Mouse (Mus musculus): ENCODE results near the gene Actbl2. TPM values are rescaled to one million over a fixed set of nuclear protein-coding genes. Genes with fewer than 3 reads are reported as not detected.

Gene Actbl2
- total RNA-seq (2018; cell fraction: chromatin; rRNA removed), result not detected
- total RNA-seq (2018; cell fraction: cytosol; rRNA removed), result not detected
- not detected for total RNA-seq (2018; cell fraction: nucleus; rRNA removed)
- not detected in 3 replicates for polyA plus RNA-seq (2018)

DNA sequence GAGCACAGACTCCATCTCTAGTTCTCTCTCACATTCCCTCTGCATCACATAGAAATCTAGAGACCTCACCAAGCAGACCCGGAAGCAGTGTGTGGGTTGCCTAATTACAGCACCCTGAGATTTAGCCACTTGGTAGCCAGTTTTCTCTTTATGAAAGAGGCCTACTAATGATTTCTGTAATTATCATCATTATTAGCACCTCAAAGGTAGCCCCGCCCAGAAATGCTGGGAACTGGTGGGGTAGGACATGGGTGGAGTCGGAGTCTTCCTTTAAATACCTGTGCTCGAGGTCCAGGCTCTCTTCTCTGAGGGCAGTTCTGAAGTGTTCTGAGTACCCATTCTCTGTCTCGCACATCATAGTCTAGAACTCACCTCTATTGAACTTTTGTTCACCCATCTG, at the start of gene Actbl2:
TSS of gene Actbl2 (plus strand) at position 301 of the 400 bp plus-strand sequence.
- H3K27ac ChIP-seq, result no peak within 1 kb of the TSS
- WGBS (ENCODE audit: missing documents), result 94% methylated on average over 5 of the region's 5 CpGs
- H3K36me3 ChIP-seq (ENCODE audit: inconsistent target), result no peaks in the 10 kb centered on the region
- H3K4me3 ChIP-seq (ENCODE audit: inconsistent target), result no peak within 1 kb of the TSS
- H3K79me2 ChIP-seq (ENCODE audit: inconsistent target), result no peaks in the 10 kb centered on the region

DNA sequence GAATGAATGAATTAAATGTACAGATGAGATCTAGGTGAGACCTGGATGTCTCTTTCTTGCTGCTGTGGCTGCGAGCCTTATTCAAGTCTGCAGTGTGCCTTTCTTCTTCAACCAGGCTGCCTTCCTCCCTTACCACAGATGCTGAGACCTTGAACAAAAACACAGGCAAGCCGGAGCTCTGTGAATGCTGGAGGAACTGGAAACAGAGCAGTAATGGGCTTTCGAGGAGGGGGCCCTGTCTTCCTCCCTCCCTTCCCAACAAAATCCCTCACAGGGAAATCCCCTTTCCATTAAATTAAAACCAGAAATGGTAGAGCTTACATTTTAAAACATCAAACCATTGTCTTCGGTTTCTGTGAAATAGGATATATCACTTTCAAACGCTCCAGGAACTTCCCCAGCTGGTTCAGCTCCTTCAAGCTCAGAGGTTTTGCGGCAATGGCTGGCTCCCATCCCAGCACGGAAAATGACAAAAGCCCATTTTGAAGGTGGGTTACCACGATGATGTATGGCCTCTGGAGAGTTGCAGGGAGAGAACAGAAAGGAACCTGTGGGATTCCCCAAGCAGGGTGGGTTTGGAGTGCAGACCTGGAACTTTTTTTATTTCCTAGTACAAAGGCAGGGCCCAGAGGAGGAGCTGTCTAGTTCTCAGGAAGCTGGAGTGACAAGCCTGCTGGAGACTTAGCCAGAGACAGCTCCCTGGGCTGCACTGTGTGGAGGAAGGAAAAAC, 44.0 kb upstream of the Actbl2 start:
- no peaks in the 10 kb centered on the region for H3K36me3 ChIP-seq (ENCODE audit: inconsistent target)
- no peak overlapping the region for H3K4me3 ChIP-seq (ENCODE audit: inconsistent target)
- no peaks in the 10 kb centered on the region for H3K79me2 ChIP-seq (ENCODE audit: inconsistent target)
- 28% methylated on average over 8 of the region's 8 CpGs for WGBS (ENCODE audit: missing documents)
- no peak overlapping the region for H3K27ac ChIP-seq

DNA sequence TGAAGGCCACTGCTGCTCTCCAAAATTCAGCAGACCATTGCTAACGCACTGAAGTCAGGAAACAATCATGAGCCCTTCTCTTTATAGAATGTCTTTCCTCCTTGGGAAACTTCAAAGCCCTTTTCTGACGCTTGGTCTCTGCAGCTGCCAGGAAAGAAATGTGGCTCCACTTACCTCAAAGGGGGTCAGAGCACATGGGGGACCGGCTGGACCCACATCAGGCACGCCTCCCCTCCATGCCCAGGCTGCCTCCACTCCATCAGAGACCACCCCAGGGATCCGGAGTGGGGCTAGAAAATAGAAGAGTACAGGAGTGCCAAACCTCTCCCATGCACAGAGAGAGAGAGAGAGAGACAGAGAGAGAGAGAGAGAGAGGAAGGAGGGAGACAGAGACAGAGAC, 26.0 kb upstream of the Actbl2 start:
- H3K36me3 ChIP-seq (ENCODE audit: inconsistent target), result no peaks in the 10 kb centered on the region
- WGBS (ENCODE audit: missing documents), result 80% methylated on average over 5 of the region's 5 CpGs
- no peaks in the 10 kb centered on the region for H3K79me2 ChIP-seq (ENCODE audit: inconsistent target)
- H3K27ac ChIP-seq, result no peak overlapping the region
- no peak overlapping the region for H3K4me3 ChIP-seq (ENCODE audit: inconsistent target)

DNA sequence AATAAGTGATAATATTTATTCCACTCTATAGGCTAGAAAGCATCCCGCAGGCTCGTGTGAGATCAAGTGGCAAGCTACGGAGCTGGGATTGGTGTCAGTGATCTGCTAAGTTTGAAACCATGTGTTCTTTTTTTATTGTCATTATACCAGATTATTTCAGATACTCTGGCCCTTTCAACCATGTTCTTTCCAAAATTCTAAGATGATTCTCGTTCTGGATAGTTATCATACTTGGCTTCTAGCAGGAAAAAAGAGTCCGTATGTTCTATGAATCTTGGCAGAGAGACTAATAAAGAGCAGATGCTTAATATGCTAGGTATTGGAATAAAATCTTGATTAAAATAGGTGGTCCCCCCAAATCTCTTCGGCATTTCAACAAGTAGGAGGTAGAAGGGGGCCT, 25.3 kb upstream of the Actbl2 start:
- H3K4me3 ChIP-seq (ENCODE audit: inconsistent target), result no peak overlapping the region
- no peaks in the 10 kb centered on the region for H3K79me2 ChIP-seq (ENCODE audit: inconsistent target)
- 89% methylated on average over 6 of the region's 6 CpGs for WGBS (ENCODE audit: missing documents)

DNA sequence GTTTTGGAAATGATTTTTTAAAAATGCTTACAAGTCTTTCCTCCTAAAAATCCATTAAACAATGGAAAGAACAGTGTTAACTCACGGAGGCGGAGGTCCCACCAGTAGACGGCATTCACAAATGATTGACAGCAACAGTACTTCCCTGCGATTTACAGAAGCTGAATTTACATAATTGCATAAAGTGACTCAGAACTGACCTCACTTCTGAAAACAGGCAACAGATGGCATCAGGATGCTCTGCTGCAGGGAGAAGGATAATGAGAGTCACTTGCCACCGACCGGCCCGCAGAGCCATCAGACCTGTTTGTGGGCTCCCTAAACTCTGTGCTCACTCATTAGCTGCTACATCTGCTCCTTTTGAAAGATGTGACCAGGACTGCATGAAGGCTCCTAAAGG, 22.4 kb upstream of the Actbl2 start:
- no peaks in the 10 kb centered on the region for H3K79me2 ChIP-seq (ENCODE audit: inconsistent target)
- WGBS (ENCODE audit: missing documents), result 81% methylated on average over 7 of the region's 7 CpGs
- H3K27ac ChIP-seq, result no peak overlapping the region
- no peaks in the 10 kb centered on the region for H3K36me3 ChIP-seq (ENCODE audit: inconsistent target)
- H3K4me3 ChIP-seq (ENCODE audit: inconsistent target), result no peak overlapping the region

More for the DNA sequence above, 25.3 kb upstream of the Actbl2 start:
- Histone ChIP-seq H3K36me3 (ENCODE audit: inconsistent target) (no peaks in the 10 kb centered on the region), H3K27ac (no peak overlapping the region)

DNA sequence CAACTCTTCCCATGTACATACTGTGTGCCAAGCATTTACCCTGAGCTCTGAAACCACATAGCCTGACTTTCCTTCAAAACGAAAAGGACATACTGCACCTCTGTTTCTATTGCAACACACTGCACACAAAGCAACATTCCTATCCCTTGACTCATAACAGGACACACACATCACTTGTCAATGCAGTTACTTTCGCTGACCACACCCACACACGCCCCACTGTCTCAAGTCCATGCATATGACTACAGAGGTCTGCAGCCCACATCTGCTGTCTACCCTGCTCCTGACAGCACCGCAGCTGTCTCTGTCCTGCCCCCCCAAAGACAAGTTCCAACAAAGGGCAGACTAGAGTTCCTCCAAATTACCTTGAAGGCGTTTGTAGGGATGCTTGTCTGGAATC, 21.5 kb upstream of the Actbl2 start:
- no peaks in the 10 kb centered on the region for H3K79me2 ChIP-seq (ENCODE audit: inconsistent target)
- 78% methylated on average over 5 of the region's 5 CpGs for WGBS (ENCODE audit: missing documents)
- H3K27ac ChIP-seq, result no peak overlapping the region
- no peaks in the 10 kb centered on the region for H3K36me3 ChIP-seq (ENCODE audit: inconsistent target)
- H3K4me3 ChIP-seq (ENCODE audit: inconsistent target), result no peak overlapping the region

GRCm38 (mm10) chr13:111234573-111234972, 20.2 kb upstream of the Actbl2 start:
- H3K36me3 ChIP-seq (ENCODE audit: inconsistent target), result no peaks in the 10 kb centered on the region
- H3K79me2 ChIP-seq (ENCODE audit: inconsistent target), result no peaks in the 10 kb centered on the region
- H3K27ac ChIP-seq, result no peak overlapping the region
- 56% methylated on average over 3 of the region's 3 CpGs for WGBS (ENCODE audit: missing documents)
- H3K4me3 ChIP-seq (ENCODE audit: inconsistent target), result no peak overlapping the region

DNA sequence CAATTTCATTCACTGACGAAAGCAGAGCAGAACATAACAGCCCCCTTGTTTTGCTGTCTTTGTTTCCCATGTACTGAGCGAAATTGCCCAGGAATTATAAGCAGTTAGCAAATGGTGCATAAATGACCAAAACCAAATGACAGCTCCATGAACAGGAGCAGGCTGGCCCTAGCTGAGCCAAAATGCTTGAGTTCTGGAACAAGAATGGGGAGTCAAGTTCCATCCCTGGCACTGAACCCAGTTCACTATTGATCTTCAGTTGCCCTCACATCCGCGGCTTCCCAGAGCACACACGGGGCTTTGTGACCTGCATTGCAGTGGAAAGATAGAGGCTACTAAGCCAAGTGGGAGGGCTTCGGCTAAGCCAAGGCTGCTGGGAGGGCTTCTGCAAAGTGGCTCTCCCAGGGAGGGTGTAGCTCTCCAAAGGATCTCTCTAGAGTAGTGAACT, 19.1 kb upstream of the Actbl2 start:
- Histone ChIP-seq H3K27ac (no peak overlapping the region), H3K4me3 (ENCODE audit: inconsistent target) (no peak overlapping the region), H3K36me3 (ENCODE audit: inconsistent target) (no peaks in the 10 kb centered on the region), H3K79me2 (ENCODE audit: inconsistent target) (no peaks in the 10 kb centered on the region)
- WGBS (ENCODE audit: missing documents), result 93% methylated on average over 6 of the region's 6 CpGs

DNA sequence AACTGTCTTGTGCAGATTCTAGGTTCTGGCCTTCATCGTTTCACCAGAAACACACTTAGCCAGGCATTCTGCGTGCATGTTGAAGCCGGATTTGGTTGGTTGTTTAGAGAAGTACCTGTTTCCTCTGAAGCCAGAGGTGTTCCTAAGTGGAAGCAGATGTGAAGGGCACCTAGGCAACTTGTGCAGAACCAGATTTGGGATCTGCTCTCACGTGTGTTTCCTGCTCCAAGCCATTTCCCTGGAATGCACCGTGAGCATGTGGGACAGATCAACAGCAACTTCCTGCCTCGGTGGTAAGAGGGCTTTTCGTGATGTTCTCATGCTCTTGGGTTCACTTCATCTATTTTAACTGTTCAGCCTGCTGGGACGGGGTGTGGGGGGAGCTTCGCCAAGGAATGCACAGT, 18.4 kb upstream of the Actbl2 start:
- H3K79me2 ChIP-seq (ENCODE audit: inconsistent target), result no peaks in the 10 kb centered on the region

DNA sequence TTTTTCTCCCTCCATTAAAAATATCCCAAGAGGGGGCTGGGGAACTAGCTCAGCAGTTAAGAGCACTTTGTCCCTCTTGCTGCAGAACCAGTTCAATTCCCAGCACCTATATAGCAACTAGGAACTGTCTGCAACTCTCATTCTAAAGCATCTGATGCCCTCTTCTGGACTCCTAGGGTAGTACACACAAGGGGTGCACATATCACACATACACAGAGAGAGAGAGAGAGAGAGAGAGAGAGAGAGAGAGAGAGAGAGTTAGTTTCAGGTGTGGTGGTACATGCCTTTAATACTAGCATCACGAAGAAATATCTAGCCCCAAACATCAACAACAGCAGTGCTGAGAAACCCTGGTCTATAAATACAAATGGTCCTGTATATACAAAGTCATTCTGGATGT, 17.5 kb upstream of the Actbl2 start:
- 80% methylated on average over 1 of the region's 1 CpGs for WGBS (ENCODE audit: missing documents)
- Histone ChIP-seq H3K27ac (no peak overlapping the region), H3K4me3 (ENCODE audit: inconsistent target) (no peak overlapping the region), H3K79me2 (ENCODE audit: inconsistent target) (no peaks in the 10 kb centered on the region), H3K36me3 (ENCODE audit: inconsistent target) (no peaks in the 10 kb centered on the region)

More for the DNA sequence above, 18.4 kb upstream of the Actbl2 start:
- Histone ChIP-seq H3K36me3 (ENCODE audit: inconsistent target) (no peaks in the 10 kb centered on the region), H3K27ac (no peak overlapping the region), H3K4me3 (ENCODE audit: inconsistent target) (no peak overlapping the region)
- 83% methylated on average over 9 of the region's 9 CpGs for WGBS (ENCODE audit: missing documents)

GRCm38 (mm10) chr13:111237865-111238465, 16.8 kb upstream of the Actbl2 start:
- 49% methylated on average over 3 of the region's 3 CpGs for WGBS (ENCODE audit: missing documents)

GRCm38 (mm10) chr13:111251106-111251505, 3.7 kb upstream of the Actbl2 start:
- Histone ChIP-seq H3K4me3 (ENCODE audit: inconsistent target) (no peak overlapping the region), H3K27ac (no peak overlapping the region)
- 55% methylated on average over 5 of the region's 5 CpGs for WGBS (ENCODE audit: missing documents)

More at GRCm38 (mm10) chr13:111237865-111238465, 16.8 kb upstream of the Actbl2 start:
- Histone ChIP-seq H3K4me3 (ENCODE audit: inconsistent target) (no peak overlapping the region), H3K27ac (no peak overlapping the region), H3K79me2 (ENCODE audit: inconsistent target) (no peaks in the 10 kb centered on the region), H3K36me3 (ENCODE audit: inconsistent target) (no peaks in the 10 kb centered on the region)

DNA sequence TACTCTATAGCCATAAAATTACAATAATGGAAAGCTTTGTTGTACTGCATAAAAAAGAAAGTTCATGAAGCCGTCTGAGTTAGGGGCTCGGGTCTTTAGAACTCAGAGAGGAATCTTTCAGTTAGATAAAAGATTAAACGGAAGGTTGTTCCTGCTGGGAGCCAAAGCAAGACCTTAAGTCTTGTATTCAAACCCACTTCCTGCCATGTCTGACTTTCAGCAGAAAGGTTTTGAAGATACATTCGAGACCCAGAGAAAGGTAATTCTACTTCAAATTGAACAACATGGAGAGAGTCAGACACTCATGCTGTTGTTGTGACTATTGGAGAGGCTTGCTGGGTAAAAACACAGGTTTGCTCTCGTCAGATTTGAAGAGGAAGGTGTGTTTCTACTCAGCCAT, 3.0 kb upstream of the Actbl2 start:
- Histone ChIP-seq H3K36me3 (ENCODE audit: inconsistent target) (no peaks in the 10 kb centered on the region), H3K79me2 (ENCODE audit: inconsistent target) (no peaks in the 10 kb centered on the region), H3K4me3 (ENCODE audit: inconsistent target) (no peak overlapping the region), H3K27ac (no peak overlapping the region)
- WGBS (ENCODE audit: missing documents), result 44% methylated on average over 5 of the region's 5 CpGs

More at GRCm38 (mm10) chr13:111251106-111251505, 3.7 kb upstream of the Actbl2 start:
- no peaks in the 10 kb centered on the region for H3K36me3 ChIP-seq (ENCODE audit: inconsistent target)
- H3K79me2 ChIP-seq (ENCODE audit: inconsistent target), result no peaks in the 10 kb centered on the region

- 29% methylated on average over 4 of the region's 4 CpGs for WGBS (ENCODE audit: missing documents)
- Histone ChIP-seq H3K79me2 (ENCODE audit: inconsistent target) (no peaks in the 10 kb centered on the region), H3K27ac (no peak overlapping the region), H3K4me3 (ENCODE audit: inconsistent target) (no peak overlapping the region), H3K36me3 (ENCODE audit: inconsistent target) (no peaks in the 10 kb centered on the region)
These were observed 3.2 kb downstream of the Actbl2 start for GRCm38 (mm10) chr13:111258016-111258415.

GRCm38 (mm10) chr13:111258424-111259092, 3.7 kb downstream of the Actbl2 start:
- Histone ChIP-seq H3K79me2 (ENCODE audit: inconsistent target) (no peaks in the 10 kb centered on the region), H3K27ac (no peak overlapping the region), H3K4me3 (ENCODE audit: inconsistent target) (no peak overlapping the region), H3K36me3 (ENCODE audit: inconsistent target) (no peaks in the 10 kb centered on the region)
- 92% methylated on average over 11 of the region's 11 CpGs for WGBS (ENCODE audit: missing documents)

Data from macrophage (primary cell).